Mouse (Mus musculus): ENCODE data around the gene Rsg1.

- TF ChIP-seq POLR2A (IDR thresholded peaks at IDR 0.05; ENCODE audit: control insufficient read depth, low read depth, low read length) (no peak), CTCF (IDR thresholded peaks at IDR 0.05; ENCODE audit: control insufficient read depth, insufficient read depth, insufficient replicate concordance, low read depth, low read length) (no peak)
These were observed 38.9 kb downstream of the Rsg1 start for GRCm38 (mm10) chr4:141252641-141253040.
